Mouse (Mus musculus): ENCODE measurements around the gene Adam12. TPM values are rescaled to one million over a fixed set of nuclear protein-coding genes. Genes with fewer than 3 reads are reported as not detected.

Adam12 gene
- polyA plus RNA-seq, 1 experiment from 2014 or later, result 0.57 TPM

- Histone ChIP-seq H3K27me3 (ENCODE audit: control insufficient read depth, insufficient read depth, low read length) (no peaks in the 10 kb centered on the region), H3K9ac (ENCODE audit: low read length) (no peak overlapping the region), H3K9me3 (ENCODE audit: control insufficient read depth, low read length) (no peaks in the 10 kb centered on the region), H3K4me3 (ENCODE audit: low read depth, low read length) (no peak overlapping the region), H3K4me2 (replicated peaks; ENCODE audit: low read depth) (no peak overlapping the region), H3K27ac (replicated peaks) (no peak overlapping the region), H3K4me1 (replicated peaks; ENCODE audit: control insufficient read depth, insufficient read depth) (no peaks in the 10 kb centered on the region), H3K36me3 (ENCODE audit: control insufficient read depth, insufficient read depth, low read length) (no peaks in the 10 kb centered on the region)
- ATAC-seq (ENCODE audit: low FRiP score, low TSS enrichment), result no peak
- WGBS, result 57% methylated on average over 2 of the region's 2 CpGs
- DNase-seq (ENCODE audit: low spot score), result no peak
- TF ChIP-seq CTCF (IDR thresholded peaks at IDR 0.05; ENCODE audit: low read depth), result no peak
Measured at GRCm38 (mm10) chr7:134229899-134230298, 2.0 kb downstream of the Adam12 start.

DNA sequence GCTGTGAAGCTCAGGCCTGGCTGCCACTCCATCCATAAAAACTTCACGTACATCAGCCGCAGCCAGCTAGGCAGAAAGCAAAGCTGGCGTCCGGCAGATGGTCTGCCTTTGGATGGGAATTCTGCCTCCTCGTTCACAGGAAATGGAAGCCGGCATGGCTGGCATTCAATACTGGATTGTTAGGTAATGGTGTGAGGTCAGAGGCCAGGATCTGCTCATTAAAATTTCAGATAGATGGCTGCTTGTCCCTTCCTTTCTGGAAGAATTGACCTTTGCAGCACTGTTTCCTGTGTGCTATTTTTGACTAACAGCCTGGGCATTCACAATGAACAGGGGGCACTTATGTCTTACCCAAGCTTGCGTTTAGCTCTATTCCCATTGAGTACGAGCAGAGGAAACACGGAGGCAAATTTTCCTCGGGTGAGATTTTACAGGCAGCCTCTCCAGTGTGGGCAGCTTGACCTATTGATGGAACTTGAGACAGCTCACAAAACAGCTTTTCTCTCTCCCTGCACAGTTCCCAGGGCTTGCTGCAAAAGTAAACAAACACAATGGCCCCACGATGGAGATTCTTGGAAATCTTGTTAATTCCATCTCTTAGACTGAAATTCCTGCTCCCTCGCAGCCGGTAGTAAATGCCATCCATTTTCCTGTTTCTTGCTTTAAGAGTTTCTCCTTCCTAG lies 4.0 kb downstream of the Adam12 start:
- H3K4me2 ChIP-seq (replicated peaks; ENCODE audit: low read depth), result no peak overlapping the region
- peaks cover 2% of the 10 kb centered on the region; the same call in 1 of the 2 replicates for H3K27me3 ChIP-seq (ENCODE audit: control insufficient read depth, insufficient read depth, low read length)
- H3K36me3 ChIP-seq (ENCODE audit: control insufficient read depth, insufficient read depth, low read length), result no peaks in the 10 kb centered on the region
- no peak overlapping the region for H3K9ac ChIP-seq (ENCODE audit: low read length)
- no peak for DNase-seq (ENCODE audit: low spot score)
- H3K4me3 ChIP-seq (ENCODE audit: low read depth, low read length), result no peak overlapping the region
- no peaks in the 10 kb centered on the region for H3K9me3 ChIP-seq (ENCODE audit: control insufficient read depth, low read length)
- ATAC-seq (ENCODE audit: low FRiP score, low TSS enrichment), result no peak
- H3K27ac ChIP-seq (replicated peaks), result no peak overlapping the region
- TF ChIP-seq CTCF (IDR thresholded peaks at IDR 0.05; ENCODE audit: low read depth), result no peak
- TF ChIP-seq EP300 (optimal IDR thresholded peaks at IDR 0.05), result no peak
- WGBS, result 38% methylated on average over 13 of the region's 13 CpGs
- H3K4me1 ChIP-seq (replicated peaks; ENCODE audit: control insufficient read depth, insufficient read depth), result no peaks in the 10 kb centered on the region

DNA sequence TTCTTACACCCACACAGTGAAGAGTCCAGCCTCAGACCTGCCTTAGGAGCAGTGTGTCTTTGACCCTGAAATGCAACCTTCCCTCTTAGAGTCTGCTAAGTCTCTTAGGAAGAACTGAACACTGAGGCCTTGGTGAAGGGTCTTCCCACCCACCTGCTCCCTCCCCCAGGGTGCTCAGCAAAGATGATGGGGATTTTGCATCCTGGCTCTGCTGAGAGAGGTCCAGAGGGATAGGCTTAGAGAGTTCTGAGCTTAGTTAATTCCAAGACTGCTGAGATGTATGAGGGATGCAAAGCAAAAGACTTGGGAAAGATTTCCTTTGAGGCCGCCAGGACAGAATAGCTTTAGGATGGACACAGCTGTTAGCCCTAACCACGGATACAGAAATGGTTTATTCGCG lies 4.8 kb downstream of the Adam12 start:
- DNase-seq (ENCODE audit: low spot score) (no peak), ATAC-seq (ENCODE audit: low FRiP score, low TSS enrichment) (no peak)
- Histone ChIP-seq H3K36me3 (ENCODE audit: control insufficient read depth, insufficient read depth, low read length) (no peaks in the 10 kb centered on the region), H3K4me2 (replicated peaks; ENCODE audit: low read depth) (no peak overlapping the region), H3K4me3 (ENCODE audit: low read depth, low read length) (no peak overlapping the region), H3K27me3 (ENCODE audit: control insufficient read depth, insufficient read depth, low read length) (peaks cover 2% of the 10 kb centered on the region; the same call in 1 of the 2 replicates), H3K9ac (ENCODE audit: low read length) (no peak overlapping the region), H3K9me3 (ENCODE audit: control insufficient read depth, low read length) (no peaks in the 10 kb centered on the region), H3K4me1 (replicated peaks; ENCODE audit: control insufficient read depth, insufficient read depth) (no peaks in the 10 kb centered on the region), H3K27ac (replicated peaks) (no peak overlapping the region)
- WGBS, result 65% methylated on average over 4 of the region's 4 CpGs
- TF ChIP-seq CTCF (IDR thresholded peaks at IDR 0.05; ENCODE audit: low read depth) (no peak), EP300 (optimal IDR thresholded peaks at IDR 0.05) (no peak)

DNA sequence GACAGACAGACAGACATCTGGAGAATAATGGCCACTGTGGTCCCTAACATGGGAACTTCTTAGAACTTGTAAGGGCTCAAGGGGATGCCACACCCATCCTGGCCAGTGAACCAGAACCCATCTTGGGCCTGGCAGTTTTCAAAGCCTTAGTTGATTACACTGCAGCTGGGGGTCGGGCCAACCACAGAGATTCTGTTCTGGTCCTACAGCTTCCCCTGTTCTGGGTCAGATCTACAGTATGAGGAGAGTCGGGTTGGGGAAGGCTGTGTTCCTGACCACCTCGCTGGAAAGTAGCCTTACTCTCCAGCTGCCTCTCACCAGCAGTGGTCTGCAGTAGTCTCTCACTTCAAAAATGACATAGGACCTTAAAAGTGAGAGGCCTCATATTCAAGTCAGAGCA lies 5.7 kb downstream of the Adam12 start:
- ATAC-seq (ENCODE audit: low FRiP score, low TSS enrichment) (no peak), DNase-seq (ENCODE audit: low spot score) (no peak)
- no peak for TF ChIP-seq CTCF (IDR thresholded peaks at IDR 0.05; ENCODE audit: low read depth)
- no peak for TF ChIP-seq EP300 (optimal IDR thresholded peaks at IDR 0.05)
- H3K4me1 ChIP-seq (replicated peaks; ENCODE audit: control insufficient read depth, insufficient read depth), result no peaks in the 10 kb centered on the region
- H3K9me3 ChIP-seq (ENCODE audit: control insufficient read depth, low read length), result no peaks in the 10 kb centered on the region
- no peak overlapping the region for H3K4me3 ChIP-seq (ENCODE audit: low read depth, low read length)
- H3K9ac ChIP-seq (ENCODE audit: low read length), result no peak overlapping the region
- H3K27ac ChIP-seq (replicated peaks), result no peak overlapping the region
- H3K4me2 ChIP-seq (replicated peaks; ENCODE audit: low read depth), result no peak overlapping the region
- WGBS, result 84% methylated on average over 3 of the region's 3 CpGs
- H3K27me3 ChIP-seq (ENCODE audit: control insufficient read depth, insufficient read depth, low read length), result peaks cover 2% of the 10 kb centered on the region; the same call in 1 of the 2 replicates
- H3K36me3 ChIP-seq (ENCODE audit: control insufficient read depth, insufficient read depth, low read length), result no peaks in the 10 kb centered on the region

- under 1% methylated on average over 74 of the region's 90 CpGs for WGBS
- peak overlapping the region; percentile 80 for H3K4me2 ChIP-seq (replicated peaks; ENCODE audit: low read depth)
- H3K27me3 ChIP-seq (ENCODE audit: control insufficient read depth, insufficient read depth, low read length), result peaks cover 2% of the 10 kb centered on the region; the same call in 1 of the 2 replicates
- H3K9me3 ChIP-seq (ENCODE audit: control insufficient read depth, low read length), result no peaks in the 10 kb centered on the region
- peak overlapping the region; percentile 53 for H3K9ac ChIP-seq (ENCODE audit: low read length)
- peak overlapping the region; percentile 50 for H3K4me3 ChIP-seq (ENCODE audit: low read depth, low read length)
- H3K36me3 ChIP-seq (ENCODE audit: control insufficient read depth, insufficient read depth, low read length), result no peaks in the 10 kb centered on the region
- peak overlapping the region; percentile 13; the same call in 1 of the 2 replicates for H3K27ac ChIP-seq (replicated peaks)
- H3K4me1 ChIP-seq (replicated peaks; ENCODE audit: control insufficient read depth, insufficient read depth), result no peaks in the 10 kb centered on the region
- TF ChIP-seq CTCF (IDR thresholded peaks at IDR 0.05; ENCODE audit: low read depth) (no peak), EP300 (optimal IDR thresholded peaks at IDR 0.05) (no peak)
- ATAC-seq (ENCODE audit: low FRiP score, low TSS enrichment), result peak; percentile 66
- DNase-seq (ENCODE audit: low spot score), result peak; percentile 50
Measured at GRCm38 (mm10) chr7:134224741-134225612, 7.0 kb downstream of the Adam12 start.

- peak overlapping the region; percentile 80 for H3K4me2 ChIP-seq (replicated peaks; ENCODE audit: low read depth)
- no peaks in the 10 kb centered on the region for H3K9me3 ChIP-seq (ENCODE audit: control insufficient read depth, low read length)
- H3K27ac ChIP-seq (replicated peaks), result peak overlapping the region; percentile 13; the same call in 1 of the 2 replicates
- H3K4me1 ChIP-seq (replicated peaks; ENCODE audit: control insufficient read depth, insufficient read depth), result no peaks in the 10 kb centered on the region
- peak; percentile 21 for DNase-seq (ENCODE audit: low spot score)
- 0% methylated on average over 14 of the region's 14 CpGs for WGBS
- no peaks in the 10 kb centered on the region for H3K36me3 ChIP-seq (ENCODE audit: control insufficient read depth, insufficient read depth, low read length)
- peak overlapping the region; percentile 50 for H3K4me3 ChIP-seq (ENCODE audit: low read depth, low read length)
- peaks cover 2% of the 10 kb centered on the region; the same call in 1 of the 2 replicates for H3K27me3 ChIP-seq (ENCODE audit: control insufficient read depth, insufficient read depth, low read length)
- peak overlapping the region; percentile 53 for H3K9ac ChIP-seq (ENCODE audit: low read length)
- TF ChIP-seq CTCF (IDR thresholded peaks at IDR 0.05; ENCODE audit: low read depth) (no peak), EP300 (optimal IDR thresholded peaks at IDR 0.05) (no peak)
- no peak for ATAC-seq (ENCODE audit: low FRiP score, low TSS enrichment)
Measured at GRCm38 (mm10) chr7:134224421-134224740, 7.6 kb downstream of the Adam12 start.

Measured in stomach, postnatal 0 days (tissue).